Mouse (Mus musculus): ENCODE results near the gene Il1rapl1. TPM values are rescaled to one million over a fixed set of nuclear protein-coding genes. Genes with fewer than 3 reads are reported as not detected.

Gene Il1rapl1
- not detected in 2 replicates for polyA plus RNA-seq (2012; ENCODE audit: insufficient read depth, low replicate concordance)

GRCm38 (mm10) chrX:88115609-88116073 is at the start of gene Il1rapl1:
Gene Il1rapl1 (minus strand): TSS chrX:88115645.
- H3K4me3 ChIP-seq (replicated peaks) = no peak within 1 kb of the TSS
- no peaks in the 10 kb centered on the region for H3K36me3 ChIP-seq (replicated peaks; ENCODE audit: low read length)
- peaks cover 7% of the 10 kb centered on the region for H3K27me3 ChIP-seq (replicated peaks)
- no peaks in the 10 kb centered on the region for H3K4me1 ChIP-seq
- TF ChIP-seq GATA1 (IDR thresholded peaks at IDR 0.05; ENCODE audit: borderline replicate concordance, low read length) (no peak), FLI1 (IDR thresholded peaks at IDR 0.05; ENCODE audit: low read length) (no peak)
- no peaks in the 10 kb centered on the region for H3K9me3 ChIP-seq

- TF ChIP-seq GATA1 (IDR thresholded peaks at IDR 0.05; ENCODE audit: borderline replicate concordance, low read length) (no peak), FLI1 (IDR thresholded peaks at IDR 0.05; ENCODE audit: low read length) (no peak)
- H3K4me1 ChIP-seq = no peaks in the 10 kb centered on the region
Observed at GRCm38 (mm10) chrX:88158037-88158436, 42.6 kb upstream of the Il1rapl1 start.

DNA sequence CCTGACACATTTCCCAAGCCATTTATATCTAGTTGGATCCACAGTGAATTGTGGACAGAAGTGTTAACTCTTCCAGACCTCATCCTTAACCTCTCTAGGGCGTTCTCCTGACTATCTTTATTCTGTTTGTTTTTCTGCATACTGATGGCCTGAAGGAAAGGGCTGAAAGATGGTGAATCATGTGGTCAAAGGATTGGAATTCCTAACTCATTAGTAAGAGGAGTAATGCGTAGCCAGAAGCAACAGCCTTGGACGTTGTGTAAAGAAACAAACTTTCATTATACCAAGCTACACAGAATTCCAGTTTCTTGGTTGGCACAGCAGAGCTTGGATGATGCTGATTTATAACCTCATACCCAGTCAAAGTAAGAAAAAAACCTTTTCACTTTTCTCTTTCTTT is 10.2 kb upstream of the Il1rapl1 start:
- Histone ChIP-seq H3K4me1 (no peaks in the 10 kb centered on the region), H3K9me3 (no peaks in the 10 kb centered on the region), H3K4me3 (replicated peaks) (no peak overlapping the region), H3K27me3 (replicated peaks) (no peaks in the 10 kb centered on the region), H3K36me3 (replicated peaks; ENCODE audit: low read length) (no peaks in the 10 kb centered on the region)
- TF ChIP-seq FLI1 (IDR thresholded peaks at IDR 0.05; ENCODE audit: low read length) (no peak), GATA1 (IDR thresholded peaks at IDR 0.05; ENCODE audit: borderline replicate concordance, low read length) (no peak)

More at GRCm38 (mm10) chrX:88158037-88158436, 42.6 kb upstream of the Il1rapl1 start:
- H3K36me3 ChIP-seq (replicated peaks; ENCODE audit: low read length) = no peaks in the 10 kb centered on the region
- H3K9me3 ChIP-seq = no peaks in the 10 kb centered on the region
- H3K4me3 ChIP-seq (replicated peaks) = no peak overlapping the region
- no peaks in the 10 kb centered on the region for H3K27me3 ChIP-seq (replicated peaks)

- H3K9me3 ChIP-seq = no peaks in the 10 kb centered on the region
- H3K27me3 ChIP-seq (replicated peaks) = peaks cover 7% of the 10 kb centered on the region
- no peak for TF ChIP-seq FLI1 (IDR thresholded peaks at IDR 0.05; ENCODE audit: low read length)
- TF ChIP-seq GATA1 (IDR thresholded peaks at IDR 0.05; ENCODE audit: borderline replicate concordance, low read length) = no peak
- no peak overlapping the region for H3K4me3 ChIP-seq (replicated peaks)
- no peaks in the 10 kb centered on the region for H3K36me3 ChIP-seq (replicated peaks; ENCODE audit: low read length)
- H3K4me1 ChIP-seq = no peaks in the 10 kb centered on the region
Observed at GRCm38 (mm10) chrX:88120070-88120469, 4.6 kb upstream of the Il1rapl1 start.

GRCm38 (mm10) chrX:88117858-88118257 is 2.4 kb upstream of the Il1rapl1 start:
- TF ChIP-seq FLI1 (IDR thresholded peaks at IDR 0.05; ENCODE audit: low read length) (no peak), GATA1 (IDR thresholded peaks at IDR 0.05; ENCODE audit: borderline replicate concordance, low read length) (no peak)

GRCm38 (mm10) chrX:88116326-88116725 is 881 bp upstream of the Il1rapl1 start:
- TF ChIP-seq GATA1 (IDR thresholded peaks at IDR 0.05; ENCODE audit: borderline replicate concordance, low read length) (no peak), FLI1 (IDR thresholded peaks at IDR 0.05; ENCODE audit: low read length) (no peak)
- H3K9me3 ChIP-seq = no peaks in the 10 kb centered on the region
- H3K4me3 ChIP-seq (replicated peaks) = no peak overlapping the region

More at GRCm38 (mm10) chrX:88117858-88118257, 2.4 kb upstream of the Il1rapl1 start:
- Histone ChIP-seq H3K9me3 (no peaks in the 10 kb centered on the region), H3K4me3 (replicated peaks) (no peak overlapping the region), H3K27me3 (replicated peaks) (peaks cover 7% of the 10 kb centered on the region), H3K36me3 (replicated peaks; ENCODE audit: low read length) (no peaks in the 10 kb centered on the region), H3K4me1 (no peaks in the 10 kb centered on the region)

GRCm38 (mm10) chrX:88113561-88113960 is 1.9 kb downstream of the Il1rapl1 start:
- Histone ChIP-seq H3K9me3 (no peaks in the 10 kb centered on the region), H3K4me1 (no peaks in the 10 kb centered on the region), H3K27me3 (replicated peaks) (peaks cover 7% of the 10 kb centered on the region), H3K4me3 (replicated peaks) (no peak overlapping the region), H3K36me3 (replicated peaks; ENCODE audit: low read length) (no peaks in the 10 kb centered on the region)
- TF ChIP-seq GATA1 (IDR thresholded peaks at IDR 0.05; ENCODE audit: borderline replicate concordance, low read length) = no peak

More at GRCm38 (mm10) chrX:88116326-88116725, 881 bp upstream of the Il1rapl1 start:
- Histone ChIP-seq H3K36me3 (replicated peaks; ENCODE audit: low read length) (no peaks in the 10 kb centered on the region), H3K27me3 (replicated peaks) (peaks cover 7% of the 10 kb centered on the region), H3K4me1 (no peaks in the 10 kb centered on the region)

DNA sequence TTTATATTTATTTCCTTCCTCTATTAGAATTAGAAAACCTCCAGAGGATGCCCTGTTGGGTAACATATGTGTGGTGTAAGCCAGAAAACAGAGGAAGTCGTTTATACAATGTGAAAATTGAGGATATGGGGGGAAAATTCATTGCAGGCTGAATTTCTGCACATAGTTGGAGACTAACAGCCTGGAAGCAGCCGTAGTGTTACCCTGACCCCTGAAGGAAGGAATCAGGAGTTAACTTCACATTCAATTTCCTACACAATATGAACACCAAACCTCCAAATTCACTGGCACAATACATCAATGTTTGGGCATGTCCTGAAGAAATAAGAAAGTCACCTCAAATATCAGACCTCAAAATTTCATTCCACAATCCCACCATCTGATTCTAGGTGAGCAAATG is 3.2 kb downstream of the Il1rapl1 start:
- Histone ChIP-seq H3K4me1 (no peaks in the 10 kb centered on the region), H3K36me3 (replicated peaks; ENCODE audit: low read length) (no peaks in the 10 kb centered on the region), H3K27me3 (replicated peaks) (peaks cover 7% of the 10 kb centered on the region), H3K4me3 (replicated peaks) (no peak overlapping the region), H3K9me3 (no peaks in the 10 kb centered on the region)
- TF ChIP-seq FLI1 (IDR thresholded peaks at IDR 0.05; ENCODE audit: low read length) = no peak
- TF ChIP-seq GATA1 (IDR thresholded peaks at IDR 0.05; ENCODE audit: borderline replicate concordance, low read length) = no peak

DNA sequence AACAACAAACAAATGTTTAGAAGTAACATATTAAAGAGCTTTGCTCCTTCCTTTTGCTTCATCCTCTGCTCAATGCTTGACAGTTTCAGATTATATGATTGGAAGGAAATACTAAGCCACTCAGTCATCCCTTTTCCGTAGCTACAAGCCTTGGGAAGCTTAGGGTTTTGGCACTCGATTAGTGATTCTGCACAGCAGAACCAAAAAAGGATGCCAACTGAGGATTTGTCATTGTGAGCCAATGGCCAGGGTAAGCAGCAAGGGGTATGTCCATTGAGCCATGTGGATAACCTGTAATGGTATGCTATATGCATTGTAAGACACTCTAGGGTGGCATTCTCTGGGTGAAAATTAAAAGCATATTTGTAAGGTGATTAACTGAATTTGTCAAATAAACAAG is 5.7 kb downstream of the Il1rapl1 start:
- Histone ChIP-seq H3K4me1 (no peaks in the 10 kb centered on the region), H3K4me3 (replicated peaks) (no peak overlapping the region), H3K36me3 (replicated peaks; ENCODE audit: low read length) (no peaks in the 10 kb centered on the region), H3K9me3 (no peaks in the 10 kb centered on the region), H3K27me3 (replicated peaks) (no peaks in the 10 kb centered on the region)
- TF ChIP-seq FLI1 (IDR thresholded peaks at IDR 0.05; ENCODE audit: low read length) = no peak
- TF ChIP-seq GATA1 (IDR thresholded peaks at IDR 0.05; ENCODE audit: borderline replicate concordance, low read length) = no peak

DNA sequence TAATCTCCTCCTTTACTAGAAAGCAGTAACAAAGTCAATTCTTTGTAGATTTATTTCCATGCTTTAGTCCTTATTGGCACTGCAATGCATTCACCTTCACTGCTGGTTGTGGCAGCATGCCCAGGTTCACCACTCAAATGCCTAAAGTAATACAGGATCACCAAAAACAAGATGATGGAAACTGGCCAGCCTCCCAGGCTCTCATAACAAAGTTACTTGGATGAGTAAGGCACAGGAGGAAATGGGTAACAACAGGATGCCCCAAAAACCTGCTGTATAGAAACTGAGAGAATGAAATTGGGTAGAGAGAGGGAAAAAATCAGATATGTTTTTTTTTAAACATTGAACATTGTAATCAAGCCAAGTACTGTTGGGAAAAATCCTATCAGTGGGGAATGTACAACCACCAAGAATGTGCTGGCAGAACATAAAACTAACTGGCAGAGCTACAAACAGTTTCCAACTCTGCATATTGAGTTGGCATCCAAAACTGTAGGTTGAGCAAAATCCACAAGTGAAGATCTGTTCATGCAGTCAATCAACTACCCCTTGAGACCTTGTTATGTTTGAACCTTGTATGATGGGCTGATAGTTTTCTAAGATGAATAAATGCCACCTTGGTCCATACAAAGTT is 21.4 kb downstream of the Il1rapl1 start:
- Histone ChIP-seq H3K4me3 (replicated peaks) (no peak overlapping the region), H3K9me3 (no peaks in the 10 kb centered on the region), H3K36me3 (replicated peaks; ENCODE audit: low read length) (no peaks in the 10 kb centered on the region), H3K27me3 (replicated peaks) (no peaks in the 10 kb centered on the region), H3K4me1 (no peaks in the 10 kb centered on the region)
- no peak for TF ChIP-seq FLI1 (IDR thresholded peaks at IDR 0.05; ENCODE audit: low read length)
- no peak for TF ChIP-seq GATA1 (IDR thresholded peaks at IDR 0.05; ENCODE audit: borderline replicate concordance, low read length)

Data from megakaryocyte, embryonic 14.5 days (primary cell).